Mouse (Mus musculus) stomach, postnatal 0 days (tissue): ENCODE measurements around the gene Kcnj10. TPM values are rescaled to one million over a fixed set of nuclear protein-coding genes. Genes with fewer than 3 reads are reported as not detected.

ENCODE experiments used
- ATAC-seq: fragments of 200-750 bp; cut with Nextera tagmentation; 2 replicates; pipeline ENCODE4 v1.8.0; 2017; ENCODE audit not compliant: low FRiP score, low TSS enrichment
- DNase-seq: peaks from one replicate; pipeline ENCODE4 v3.0.0-alpha.2; 2016; ENCODE audit warnings: low spot score
- H3K27ac ChIP-seq: fragments of 300-500 bp; sonication (generic); replicated peaks from 2 replicates; pipeline ENCODE4 v1.5.1; 2014; ENCODE audit warnings: mild to moderate bottlenecking, control low read depth
- H3K27me3 ChIP-seq: fragments of 300-500 bp; sonication (generic); 2 replicates; pipeline ENCODE4 v1.6.1; 2014; ENCODE audit warnings: low read length; ENCODE audit not compliant: control insufficient read depth, insufficient read depth
- H3K36me3 ChIP-seq: fragments of 300-500 bp; sonication (generic); 2 replicates; pipeline ENCODE4 v1.6.1; 2014; ENCODE audit warnings: low read length, mixed read lengths; ENCODE audit not compliant: control insufficient read depth, insufficient read depth
- H3K4me1 ChIP-seq: fragments of 300-500 bp; sonication (generic); replicated peaks from 2 replicates; pipeline ENCODE4 v1.6.1; 2014; ENCODE audit warnings: antibody characterized with exemption; ENCODE audit not compliant: control insufficient read depth, insufficient read depth
- H3K4me2 ChIP-seq: fragments of 300-500 bp; sonication (generic); replicated peaks from 2 replicates; pipeline ENCODE4 v1.6.1; 2014; ENCODE audit warnings: low read depth, mild to moderate bottlenecking, control low read depth, moderate library complexity
- H3K4me3 ChIP-seq: fragments of 300-500 bp; sonication (generic); 2 replicates; pipeline ENCODE4 v1.5.1; 2014; ENCODE audit warnings: low read depth, low read length, control low read depth
- H3K9ac ChIP-seq: fragments of 300-500 bp; sonication (generic); 2 replicates; pipeline ENCODE4 v1.6.1; 2014; ENCODE audit warnings: mild to moderate bottlenecking, low read length, control low read depth, mixed read lengths
- H3K9me3 ChIP-seq: fragments of 300-500 bp; sonication (generic); 2 replicates; pipeline ENCODE4 v1.6.1; 2016; ENCODE audit warnings: low read length; ENCODE audit not compliant: control insufficient read depth
- CTCF ChIP-seq: IDR thresholded peaks from 2 replicates; pipeline ENCODE4 v1.5.1; 2016; ENCODE audit warnings: antibody characterized with exemption, low read depth, mild to moderate bottlenecking, moderate library complexity
- EP300 ChIP-seq: optimal IDR thresholded peaks from 2 replicates; pipeline ENCODE3; 2016; ENCODE audit warnings: antibody characterized with exemption
- WGBS: fragments of 180-500 bp; shearing (Covaris S2); extraction: QIAGEN DNeasy Blood & Tissue Kit; methylation state at CpG from one replicate; pipeline ENCODE4 v1.1.7; 2014; 5-methylcytosine and 5-hydroxymethylcytosine counted together
- polyA plus RNA-seq: library from polyadenylated mRNA; unstranded; fragments of >200 nt; fragmentation: Nextera tagmentation; extraction: Ambion mirVana; gene quantifications from 2 replicates; pipeline ENCODE4 v1.2.1, GENCODE M21; 2015

The Kcnj10 gene
- polyA plus RNA-seq, 1 experiment from 2014 or later: 0.17 TPM

DNA sequence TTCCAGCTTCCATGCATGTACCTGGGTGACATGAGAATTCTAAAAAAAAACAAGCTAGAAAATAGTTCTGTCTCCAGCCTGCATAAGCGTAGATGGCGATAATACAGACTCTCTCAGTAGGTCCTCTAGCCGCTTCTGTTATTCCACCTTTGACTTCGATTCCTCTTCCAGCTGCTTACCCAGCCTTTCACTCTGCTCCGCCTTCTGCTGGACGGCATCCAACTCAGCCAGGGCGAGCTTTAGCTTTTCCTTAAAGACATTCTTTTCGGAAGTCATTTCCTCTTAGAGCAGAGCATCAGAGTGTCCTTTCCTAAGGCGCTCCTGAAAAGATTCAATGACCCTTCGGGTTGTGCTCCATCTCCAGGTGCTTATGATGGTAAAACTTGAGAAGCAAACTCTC, 39.1 kb downstream of the Kcnj10 start:
- Histone ChIP-seq H3K4me3 (no peak overlapping the region), H3K27ac (no peak overlapping the region), H3K4me2 (no peak overlapping the region), H3K9ac (no peak overlapping the region), H3K9me3 (no peaks in the 10 kb centered on the region), H3K36me3 (no peaks in the 10 kb centered on the region; the same call in 1 of the 2 replicates), H3K4me1 (0 out of 2 replicates have a peak, but pooled peaks cover 4% of the 10 kb centered on the region), H3K27me3 (no peaks in the 10 kb centered on the region)
- peak; percentile 72 for DNase-seq
- ATAC-seq: no peak
- TF ChIP-seq EP300 (no peak), CTCF (no peak)
- 51% methylated on average over 10 of the region's 10 CpGs for WGBS

GRCm38 (mm10) chr1:172382090-172382489, 41.1 kb downstream of the Kcnj10 start:
- H3K27me3 ChIP-seq: no peaks in the 10 kb centered on the region
- ATAC-seq (no peak), DNase-seq (no peak)
- H3K27ac ChIP-seq: no peak overlapping the region
- H3K4me1 ChIP-seq: 0 out of 2 replicates have a peak, but pooled peaks cover 4% of the 10 kb centered on the region
- no peak overlapping the region for H3K4me2 ChIP-seq
- no peak overlapping the region for H3K4me3 ChIP-seq
- H3K9me3 ChIP-seq: no peaks in the 10 kb centered on the region
- WGBS: 98% methylated on average over 1 of the region's 1 CpGs
- H3K36me3 ChIP-seq: no peaks in the 10 kb centered on the region; the same call in 1 of the 2 replicates
- H3K9ac ChIP-seq: no peak overlapping the region
- TF ChIP-seq CTCF: no peak
- TF ChIP-seq EP300: no peak

- TF ChIP-seq CTCF (no peak), EP300 (no peak)
- H3K27me3 ChIP-seq: no peaks in the 10 kb centered on the region
- no peaks in the 10 kb centered on the region for H3K4me1 ChIP-seq
- H3K27ac ChIP-seq: no peak overlapping the region
- no peak overlapping the region for H3K9ac ChIP-seq
- no peak overlapping the region for H3K4me3 ChIP-seq
- WGBS: 86% methylated on average over 5 of the region's 5 CpGs
- ATAC-seq (no peak), DNase-seq (no peak)
- no peak overlapping the region for H3K4me2 ChIP-seq
- H3K36me3 ChIP-seq: no peaks in the 10 kb centered on the region
- H3K9me3 ChIP-seq: no peaks in the 10 kb centered on the region
Measured at GRCm38 (mm10) chr1:172387246-172387645, 46.2 kb downstream of the Kcnj10 start.

DNA sequence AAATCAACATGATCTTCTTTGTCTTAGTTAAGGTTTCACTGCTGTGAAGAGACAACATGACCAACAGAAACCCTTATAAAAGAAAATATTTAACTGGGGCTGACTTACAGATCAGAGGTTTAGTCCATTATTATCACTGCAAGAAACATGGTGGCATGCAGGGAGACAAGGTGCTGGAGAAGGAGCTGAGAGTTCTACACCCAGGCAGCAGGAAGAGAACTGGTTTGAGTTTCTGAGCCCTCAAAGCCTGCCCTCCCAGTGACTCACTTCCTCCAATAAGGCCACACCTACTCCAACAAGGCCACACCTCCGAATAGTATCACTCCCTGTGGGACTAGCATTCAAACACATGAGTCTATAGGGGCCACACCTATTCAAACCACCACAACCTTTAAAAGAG, 49.8 kb downstream of the Kcnj10 start:
- TF ChIP-seq EP300 (no peak), CTCF (no peak)
- Histone ChIP-seq H3K27ac (peak overlapping the region; percentile 53), H3K27me3 (no peaks in the 10 kb centered on the region), H3K9me3 (no peaks in the 10 kb centered on the region), H3K36me3 (no peaks in the 10 kb centered on the region), H3K9ac (no peak overlapping the region), H3K4me1 (no peaks in the 10 kb centered on the region), H3K4me2 (no peak overlapping the region), H3K4me3 (no peak overlapping the region)
- ATAC-seq (peak; percentile 94), DNase-seq (peak; percentile 57)
- 22% methylated on average over 1 of the region's 1 CpGs for WGBS

GRCm38 (mm10) chr1:172391807-172392581, 51.0 kb downstream of the Kcnj10 start:
- 17% methylated on average over 20 of the region's 20 CpGs for WGBS
- Histone ChIP-seq H3K27me3 (no peaks in the 10 kb centered on the region), H3K36me3 (no peaks in the 10 kb centered on the region), H3K9me3 (no peaks in the 10 kb centered on the region), H3K4me1 (no peaks in the 10 kb centered on the region), H3K27ac (no peak overlapping the region), H3K9ac (0 out of 2 replicates have a peak overlapping the region, but pooled peaks have one; percentile 23), H3K4me3 (no peak overlapping the region), H3K4me2 (0 out of 2 replicates have a peak overlapping the region, but pooled peaks have one; percentile 29)
- TF ChIP-seq CTCF (no peak), EP300 (no peak)
- DNase-seq (peak; percentile 52), ATAC-seq (no peak)

DNA sequence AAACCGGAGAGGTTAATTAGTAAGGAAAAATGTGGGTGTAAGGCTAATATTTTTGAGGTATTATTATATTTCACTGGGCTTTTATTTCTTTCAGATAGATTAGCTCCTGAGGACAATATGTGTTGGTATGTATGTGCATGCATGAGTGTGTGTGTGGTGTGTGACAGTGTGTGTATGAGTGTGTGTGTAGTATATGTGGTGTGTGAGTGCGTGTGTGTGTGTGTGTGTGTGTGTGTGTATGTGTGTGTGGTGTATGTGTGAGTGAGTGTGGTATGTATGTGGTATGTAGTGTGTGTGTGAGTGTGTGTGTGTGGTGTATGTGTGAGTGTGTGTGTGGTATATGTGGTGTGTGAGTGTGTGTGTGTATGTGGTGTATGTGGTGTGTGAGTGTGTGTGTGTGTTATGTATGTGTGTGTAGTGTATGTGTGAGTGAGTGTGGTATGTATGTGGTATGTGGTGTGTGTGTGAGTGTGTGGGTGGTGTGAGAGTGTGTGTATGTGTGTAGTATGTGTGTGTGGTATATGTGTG, 51.7 kb downstream of the Kcnj10 start:
- no peak overlapping the region for H3K9ac ChIP-seq
- H3K27ac ChIP-seq: no peak overlapping the region
- H3K36me3 ChIP-seq: no peaks in the 10 kb centered on the region
- DNase-seq: no peak
- H3K27me3 ChIP-seq: no peaks in the 10 kb centered on the region
- H3K4me2 ChIP-seq: no peak overlapping the region
- TF ChIP-seq CTCF (no peak), EP300 (no peak)
- H3K4me1 ChIP-seq: no peaks in the 10 kb centered on the region
- 86% methylated on average over 2 of the region's 2 CpGs for WGBS
- H3K9me3 ChIP-seq: no peaks in the 10 kb centered on the region
- H3K4me3 ChIP-seq: no peak overlapping the region
- ATAC-seq: no peak
